Mouse (Mus musculus) heart, embryonic 12.5 days (tissue): ENCODE measurements around the gene H2-M11. TPM values are rescaled to one million over a fixed set of nuclear protein-coding genes. Genes with fewer than 3 reads are reported as not detected.

Experiments used
- ATAC-seq: fragments of 200-750 bp; cut with Nextera tagmentation; 2 replicates; pipeline ENCODE4 v1.8.0; 2017; ENCODE audit warnings: moderate TSS enrichment, moderate library complexity; ENCODE audit not compliant: insufficient number of reproducible peaks, low FRiP score
- H3K27ac ChIP-seq: fragments of 300-500 bp; sonication (generic); 2 replicates; pipeline ENCODE4 v1.5.1; 2016; ENCODE audit warnings: mild to moderate bottlenecking, moderate library complexity; ENCODE audit not compliant: poor library complexity, severe bottlenecking
- H3K27me3 ChIP-seq: fragments of 300-500 bp; sonication (generic); replicated peaks from 2 replicates; pipeline ENCODE4 v1.6.1; 2016; ENCODE audit warnings: mild to moderate bottlenecking, moderate library complexity
- H3K36me3 ChIP-seq: fragments of 300-500 bp; sonication (generic); 2 replicates; pipeline ENCODE4 v1.6.1; 2016; ENCODE audit warnings: mild to moderate bottlenecking, moderate library complexity
- H3K4me1 ChIP-seq: fragments of 300-500 bp; sonication (generic); replicated peaks from 2 replicates; pipeline ENCODE4 v1.6.1; 2016; ENCODE audit warnings: mild to moderate bottlenecking
- H3K4me2 ChIP-seq: fragments of 300-500 bp; sonication (generic); 2 replicates; pipeline ENCODE4 v1.6.1; 2016; ENCODE audit warnings: mild to moderate bottlenecking, moderate library complexity
- H3K4me3 ChIP-seq: fragments of 300-500 bp; sonication (generic); 2 replicates; pipeline ENCODE4 v1.5.1; 2016; ENCODE audit warnings: mild to moderate bottlenecking
- H3K9ac ChIP-seq: fragments of 300-500 bp; sonication (generic); 2 replicates; pipeline ENCODE4 v1.6.1; 2016; ENCODE audit warnings: mild to moderate bottlenecking, moderate library complexity
- H3K9me3 ChIP-seq: fragments of 300-500 bp; sonication (generic); replicated peaks from 2 replicates; pipeline ENCODE4 v1.6.1; 2016; ENCODE audit warnings: mild to moderate bottlenecking, moderate library complexity
- WGBS: fragments of 180-500 bp; shearing (Covaris S2); methylation state at CpG from one replicate; pipeline ENCODE4 v1.1.7; 2016; 5-methylcytosine and 5-hydroxymethylcytosine counted together
- polyA plus RNA-seq: library from polyadenylated mRNA; unstranded; fragments of >200 nt; fragmentation: Nextera tagmentation; extraction: Ambion mirVana; gene quantifications from 2 replicates; pipeline ENCODE4 v1.2.1, GENCODE M21; 2016

Gene H2-M11
- not detected in 2 replicates for polyA plus RNA-seq

- no peaks in the 10 kb centered on the region for H3K27me3 ChIP-seq
- H3K4me3 ChIP-seq, result no peak within 1 kb of the TSS
- 53% methylated on average over 3 of the region's 3 CpGs for WGBS
- no peak within 1 kb of the TSS for H3K9ac ChIP-seq
- no peak for ATAC-seq
- no peaks in the 10 kb centered on the region for H3K36me3 ChIP-seq
- H3K4me2 ChIP-seq, result no peak within 1 kb of the TSS
- H3K9me3 ChIP-seq, result peaks cover 3% of the 10 kb centered on the region; the same call in 1 of the 2 replicates
- no peaks in the 10 kb centered on the region for H3K4me1 ChIP-seq
- H3K27ac ChIP-seq, result no peak within 1 kb of the TSS
Observed at GRCm38 (mm10) chr17:36546775-36547174, at the start of gene H2-M11. H2-M11 (plus strand) TSS chr17:36547075.

GRCm38 (mm10) chr17:36500435-36500834 lies 46.4 kb upstream of the H2-M11 start:
- Histone ChIP-seq H3K27me3 (no peaks in the 10 kb centered on the region), H3K4me1 (no peaks in the 10 kb centered on the region), H3K27ac (no peak overlapping the region), H3K4me2 (no peak overlapping the region), H3K36me3 (no peaks in the 10 kb centered on the region), H3K9me3 (no peaks in the 10 kb centered on the region), H3K9ac (no peak overlapping the region), H3K4me3 (no peak overlapping the region)
- 50% methylated on average over 1 of the region's 1 CpGs for WGBS
- no peak for ATAC-seq

- ATAC-seq, result no peak
- no peak overlapping the region for H3K27ac ChIP-seq
- H3K36me3 ChIP-seq, result no peaks in the 10 kb centered on the region
- H3K4me1 ChIP-seq, result no peaks in the 10 kb centered on the region
- H3K9ac ChIP-seq, result no peak overlapping the region
- no peaks in the 10 kb centered on the region for H3K27me3 ChIP-seq
- no peaks in the 10 kb centered on the region for H3K9me3 ChIP-seq
- no peak overlapping the region for H3K4me2 ChIP-seq
- H3K4me3 ChIP-seq, result no peak overlapping the region
Observed at GRCm38 (mm10) chr17:36503910-36504309, 43.0 kb upstream of the H2-M11 start.

Other genes starting within 250 kb of the H2-M11 start
- gene H2-M10.1, start 220.9 kb upstream of the H2-M11 start, polyA plus RNA-seq, result not detected in 2 replicates
- not detected in 2 replicates for gene H2-M10.3, start 178.7 kb upstream of the H2-M11 start, polyA plus RNA-seq
- not detected in 2 replicates for gene H2-M10.4, start 84.7 kb upstream of the H2-M11 start, polyA plus RNA-seq
- gene H2-M9, start 95.6 kb downstream of the H2-M11 start, polyA plus RNA-seq, result not detected in 2 replicates
- not detected in 2 replicates for gene H2-M1, start 125.1 kb downstream of the H2-M11 start, polyA plus RNA-seq
- gene H2-M10.5, start 225.8 kb downstream of the H2-M11 start, polyA plus RNA-seq, result not detected in 2 replicates